Mouse (Mus musculus): Measurements from ENCODE around the gene Slc44a5. TPM values are rescaled to one million over a fixed set of nuclear protein-coding genes. Genes with fewer than 3 reads are reported as not detected.
"Not testable (repeated sequence)": the region's sequence is repeated elsewhere in the genome, so short reads cannot be mapped to it uniquely, and the experiment has no call there.

The Slc44a5 gene
- polyA plus RNA-seq, 1 experiment from 2014 or later = 3.4 TPM

- DNase-seq (ENCODE audit: low spot score) = no peak
- no peak overlapping the region for H3K4me2 ChIP-seq (ENCODE audit: low read depth, low read length)
- no peak overlapping the region for H3K9ac ChIP-seq (ENCODE audit: low read depth, low read length)
- WGBS = 83% methylated on average over 3 of the region's 3 CpGs
- no peaks in the 10 kb centered on the region for H3K36me3 ChIP-seq (ENCODE audit: control insufficient read depth, insufficient read depth, low read length)
- no peaks in the 10 kb centered on the region for H3K4me1 ChIP-seq (ENCODE audit: control insufficient read depth, insufficient read depth, low read length)
- no peak overlapping the region for H3K4me3 ChIP-seq (ENCODE audit: low read depth, low read length)
- H3K27me3 ChIP-seq (replicated peaks; ENCODE audit: control insufficient read depth, insufficient read depth, low read length) = no peaks in the 10 kb centered on the region
- no peak for ATAC-seq (ENCODE audit: low read depth)
- no peaks in the 10 kb centered on the region for H3K9me3 ChIP-seq (ENCODE audit: control insufficient read depth, low read length)
- no peak overlapping the region for H3K27ac ChIP-seq (replicated peaks; ENCODE audit: low read depth, low read length)
Measured at GRCm38 (mm10) chr3:154136501-154136900, 163.3 kb downstream of the Slc44a5 start.

DNA sequence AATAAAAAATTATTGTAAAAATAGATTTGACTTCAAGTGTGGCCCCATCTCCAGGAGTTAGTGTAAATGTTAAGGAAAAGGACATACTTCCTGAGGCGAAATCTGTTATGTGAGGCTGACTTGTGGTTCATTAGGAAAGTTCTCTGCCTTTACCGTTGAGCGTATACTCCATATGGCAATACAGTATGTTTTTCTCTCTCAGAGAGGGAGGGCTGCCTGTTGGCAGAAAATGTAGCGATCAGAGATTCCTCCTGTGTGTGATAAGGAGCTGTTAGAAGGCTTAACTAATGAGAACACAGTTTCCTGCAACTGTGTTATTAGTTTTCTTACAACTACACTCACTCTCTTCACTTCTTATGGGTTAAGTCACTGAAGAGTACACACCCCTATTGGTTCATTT is 168.1 kb downstream of the Slc44a5 start:
- H3K9ac ChIP-seq (ENCODE audit: low read depth, low read length) = no peak overlapping the region
- ATAC-seq (ENCODE audit: low read depth) (no peak), DNase-seq (ENCODE audit: low spot score) (no peak)
- H3K27ac ChIP-seq (replicated peaks; ENCODE audit: low read depth, low read length) = no peak overlapping the region
- no peaks in the 10 kb centered on the region for H3K9me3 ChIP-seq (ENCODE audit: control insufficient read depth, low read length)
- 75% methylated on average over 4 of the region's 4 CpGs for WGBS
- H3K36me3 ChIP-seq (ENCODE audit: control insufficient read depth, insufficient read depth, low read length) = no peaks in the 10 kb centered on the region
- H3K27me3 ChIP-seq (replicated peaks; ENCODE audit: control insufficient read depth, insufficient read depth, low read length) = no peaks in the 10 kb centered on the region
- H3K4me2 ChIP-seq (ENCODE audit: low read depth, low read length) = no peak overlapping the region
- H3K4me1 ChIP-seq (ENCODE audit: control insufficient read depth, insufficient read depth, low read length) = no peaks in the 10 kb centered on the region
- H3K4me3 ChIP-seq (ENCODE audit: low read depth, low read length) = no peak overlapping the region

GRCm38 (mm10) chr3:154142618-154143017 is 169.4 kb downstream of the Slc44a5 start:
- no peaks in the 10 kb centered on the region for H3K9me3 ChIP-seq (ENCODE audit: control insufficient read depth, low read length)
- no peaks in the 10 kb centered on the region for H3K36me3 ChIP-seq (ENCODE audit: control insufficient read depth, insufficient read depth, low read length)
- no peak overlapping the region for H3K27ac ChIP-seq (replicated peaks; ENCODE audit: low read depth, low read length)
- ATAC-seq (ENCODE audit: low read depth) (no peak), DNase-seq (ENCODE audit: low spot score) (peak; percentile 31)
- no peaks in the 10 kb centered on the region for H3K27me3 ChIP-seq (replicated peaks; ENCODE audit: control insufficient read depth, insufficient read depth, low read length)
- 79% methylated on average over 4 of the region's 4 CpGs for WGBS
- no peak overlapping the region for H3K4me2 ChIP-seq (ENCODE audit: low read depth, low read length)
- no peak overlapping the region for H3K4me3 ChIP-seq (ENCODE audit: low read depth, low read length)
- H3K4me1 ChIP-seq (ENCODE audit: control insufficient read depth, insufficient read depth, low read length) = no peaks in the 10 kb centered on the region
- H3K9ac ChIP-seq (ENCODE audit: low read depth, low read length) = no peak overlapping the region

- H3K27ac ChIP-seq (replicated peaks; ENCODE audit: low read depth, low read length) = no peak overlapping the region
- no peaks in the 10 kb centered on the region for H3K9me3 ChIP-seq (ENCODE audit: control insufficient read depth, low read length)
- H3K36me3 ChIP-seq (ENCODE audit: control insufficient read depth, insufficient read depth, low read length) = no peaks in the 10 kb centered on the region
- no peaks in the 10 kb centered on the region for H3K27me3 ChIP-seq (replicated peaks; ENCODE audit: control insufficient read depth, insufficient read depth, low read length)
- DNase-seq (ENCODE audit: low spot score) (no peak), ATAC-seq (ENCODE audit: low read depth) (no peak)
- no peak overlapping the region for H3K4me3 ChIP-seq (ENCODE audit: low read depth, low read length)
- H3K9ac ChIP-seq (ENCODE audit: low read depth, low read length) = no peak overlapping the region
- no peak overlapping the region for H3K4me2 ChIP-seq (ENCODE audit: low read depth, low read length)
- WGBS = 71% methylated on average over 4 of the region's 4 CpGs
- no peaks in the 10 kb centered on the region for H3K4me1 ChIP-seq (ENCODE audit: control insufficient read depth, insufficient read depth, low read length)
Measured at GRCm38 (mm10) chr3:154145750-154146149, 172.5 kb downstream of the Slc44a5 start.

DNA sequence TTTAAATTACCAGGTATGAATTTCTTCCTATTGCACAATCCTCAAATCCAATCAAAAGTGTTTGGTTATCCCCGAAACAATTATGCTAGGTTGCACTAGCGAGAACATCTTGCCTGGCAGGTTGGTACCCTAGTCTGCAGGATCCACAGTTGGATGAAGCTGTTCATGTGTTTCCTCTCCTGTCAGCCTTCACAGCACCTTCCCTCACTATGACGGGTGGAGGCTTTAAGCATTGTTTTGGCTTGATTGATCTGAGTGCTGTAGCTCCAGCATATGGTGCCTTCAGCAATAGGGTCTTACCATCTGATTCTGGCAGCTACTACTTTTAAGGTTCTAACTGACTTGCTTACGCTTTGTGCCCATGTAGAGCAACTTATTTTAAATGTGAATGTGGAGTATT is 176.5 kb downstream of the Slc44a5 start:
- 86% methylated on average over 4 of the region's 4 CpGs for WGBS
- no peaks in the 10 kb centered on the region for H3K9me3 ChIP-seq (ENCODE audit: control insufficient read depth, low read length)

GRCm38 (mm10) chr3:154153541-154153940 is 180.3 kb downstream of the Slc44a5 start:
- DNase-seq (ENCODE audit: low spot score); H3K36me3 ChIP-seq (ENCODE audit: control insufficient read depth, insufficient read depth, low read length); H3K4me2 ChIP-seq (ENCODE audit: low read depth, low read length); H3K4me3 ChIP-seq (ENCODE audit: low read depth, low read length); H3K27me3 ChIP-seq (replicated peaks; ENCODE audit: control insufficient read depth, insufficient read depth, low read length); ATAC-seq (ENCODE audit: low read depth); H3K9me3 ChIP-seq (ENCODE audit: control insufficient read depth, low read length); H3K4me1 ChIP-seq (ENCODE audit: control insufficient read depth, insufficient read depth, low read length); H3K27ac ChIP-seq (replicated peaks; ENCODE audit: low read depth, low read length); H3K9ac ChIP-seq (ENCODE audit: low read depth, low read length): not testable (repeated sequence)
- 72% methylated on average over 3 of the region's 3 CpGs for WGBS

More for the DNA sequence above, 176.5 kb downstream of the Slc44a5 start:
- H3K4me2 ChIP-seq (ENCODE audit: low read depth, low read length) = no peak overlapping the region
- H3K4me1 ChIP-seq (ENCODE audit: control insufficient read depth, insufficient read depth, low read length) = peaks cover 3% of the 10 kb centered on the region; the same call in 1 of the 2 replicates
- ATAC-seq (ENCODE audit: low read depth) (no peak), DNase-seq (ENCODE audit: low spot score) (no peak)
- H3K4me3 ChIP-seq (ENCODE audit: low read depth, low read length) = no peak overlapping the region
- H3K27me3 ChIP-seq (replicated peaks; ENCODE audit: control insufficient read depth, insufficient read depth, low read length) = no peaks in the 10 kb centered on the region
- H3K9ac ChIP-seq (ENCODE audit: low read depth, low read length) = no peak overlapping the region
- no peak overlapping the region for H3K27ac ChIP-seq (replicated peaks; ENCODE audit: low read depth, low read length)
- H3K36me3 ChIP-seq (ENCODE audit: control insufficient read depth, insufficient read depth, low read length) = no peaks in the 10 kb centered on the region

GRCm38 (mm10) chr3:154165882-154166281 is 192.6 kb downstream of the Slc44a5 start:
- H3K9ac ChIP-seq (ENCODE audit: low read depth, low read length) = no peak overlapping the region
- DNase-seq (ENCODE audit: low spot score) (no peak), ATAC-seq (ENCODE audit: low read depth) (no peak)
- H3K9me3 ChIP-seq (ENCODE audit: control insufficient read depth, low read length) = no peaks in the 10 kb centered on the region
- H3K4me2 ChIP-seq (ENCODE audit: low read depth, low read length) = no peak overlapping the region
- H3K27me3 ChIP-seq (replicated peaks; ENCODE audit: control insufficient read depth, insufficient read depth, low read length) = no peaks in the 10 kb centered on the region
- 85% methylated on average over 4 of the region's 4 CpGs for WGBS
- H3K27ac ChIP-seq (replicated peaks; ENCODE audit: low read depth, low read length) = no peak overlapping the region
- H3K4me1 ChIP-seq (ENCODE audit: control insufficient read depth, insufficient read depth, low read length) = no peaks in the 10 kb centered on the region
- no peaks in the 10 kb centered on the region for H3K36me3 ChIP-seq (ENCODE audit: control insufficient read depth, insufficient read depth, low read length)
- H3K4me3 ChIP-seq (ENCODE audit: low read depth, low read length) = no peak overlapping the region

DNA sequence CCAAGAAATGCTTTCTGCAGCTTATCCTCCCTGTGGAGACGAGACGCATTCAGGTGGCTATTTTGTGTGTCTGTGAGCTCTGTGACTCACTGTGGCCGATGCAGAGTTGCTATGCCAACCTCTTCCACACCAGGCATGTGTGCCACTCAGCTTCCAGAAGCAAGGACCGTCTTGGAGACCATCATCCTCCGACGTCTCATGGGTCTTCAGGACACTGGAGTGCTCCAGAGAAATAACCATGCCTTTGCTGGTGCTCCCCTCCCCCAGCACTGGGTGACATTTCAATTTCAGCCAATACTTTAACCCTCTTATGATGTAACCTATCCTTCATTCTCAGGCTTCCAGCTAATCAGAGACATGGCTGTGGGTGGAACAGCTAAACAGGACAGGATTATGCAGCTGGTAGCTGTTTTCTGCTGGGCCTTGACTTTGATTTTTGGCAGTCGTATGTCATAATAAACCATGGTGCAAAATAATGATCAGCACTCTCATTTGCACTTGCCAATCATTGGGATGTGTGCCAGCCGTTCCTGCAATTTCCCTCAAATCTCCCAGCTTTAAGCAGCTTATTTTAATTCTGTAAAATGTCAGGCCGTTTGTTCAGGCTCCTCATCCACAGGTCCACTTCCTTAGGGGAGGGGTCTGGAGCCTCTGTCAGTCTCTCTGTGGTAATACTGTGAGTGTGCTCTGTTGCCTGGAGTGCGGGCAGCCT is 198.8 kb downstream of the Slc44a5 start:
- no peaks in the 10 kb centered on the region for H3K4me1 ChIP-seq (ENCODE audit: control insufficient read depth, insufficient read depth, low read length)
- H3K27ac ChIP-seq (replicated peaks; ENCODE audit: low read depth, low read length) = no peak overlapping the region
- H3K36me3 ChIP-seq (ENCODE audit: control insufficient read depth, insufficient read depth, low read length) = no peaks in the 10 kb centered on the region
- WGBS = 56% methylated on average over 10 of the region's 10 CpGs
- H3K4me3 ChIP-seq (ENCODE audit: low read depth, low read length) = no peak overlapping the region
- no peak overlapping the region for H3K4me2 ChIP-seq (ENCODE audit: low read depth, low read length)
- no peak for ATAC-seq (ENCODE audit: low read depth)
- H3K9ac ChIP-seq (ENCODE audit: low read depth, low read length) = no peak overlapping the region
- no peaks in the 10 kb centered on the region for H3K27me3 ChIP-seq (replicated peaks; ENCODE audit: control insufficient read depth, insufficient read depth, low read length)
- DNase-seq (ENCODE audit: low spot score) = no peak
- no peaks in the 10 kb centered on the region for H3K9me3 ChIP-seq (ENCODE audit: control insufficient read depth, low read length)

DNA sequence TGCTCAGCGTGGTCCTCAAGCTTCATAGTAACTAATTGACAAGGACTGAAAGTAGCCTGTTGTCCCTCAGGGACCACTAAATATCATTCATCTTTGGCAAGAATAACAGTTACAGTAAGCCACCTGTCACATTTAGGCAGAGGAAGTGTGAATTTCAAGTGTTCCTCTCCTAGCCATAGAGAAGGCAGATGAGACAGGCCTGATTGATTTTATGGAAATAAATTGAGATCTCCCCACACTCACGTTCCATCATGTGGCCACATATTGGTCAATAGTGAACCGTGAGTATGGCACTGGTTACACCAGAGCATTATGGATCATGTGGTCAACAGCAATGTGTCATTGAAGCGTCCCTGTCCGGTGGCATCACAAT is 199.3 kb downstream of the Slc44a5 start:
- Histone ChIP-seq H3K9ac (ENCODE audit: low read depth, low read length) (no peak overlapping the region), H3K4me3 (ENCODE audit: low read depth, low read length) (no peak overlapping the region), H3K9me3 (ENCODE audit: control insufficient read depth, low read length) (no peaks in the 10 kb centered on the region), H3K4me2 (ENCODE audit: low read depth, low read length) (no peak overlapping the region), H3K36me3 (ENCODE audit: control insufficient read depth, insufficient read depth, low read length) (no peaks in the 10 kb centered on the region), H3K27ac (replicated peaks; ENCODE audit: low read depth, low read length) (no peak overlapping the region), H3K27me3 (replicated peaks; ENCODE audit: control insufficient read depth, insufficient read depth, low read length) (no peaks in the 10 kb centered on the region), H3K4me1 (ENCODE audit: control insufficient read depth, insufficient read depth, low read length) (no peaks in the 10 kb centered on the region)
- no peak for ATAC-seq (ENCODE audit: low read depth)
- DNase-seq (ENCODE audit: low spot score) = no peak
- WGBS = 85% methylated on average over 5 of the region's 5 CpGs
